Mouse (Mus musculus): ENCODE data around the gene Map4k4. TPM values are rescaled to one million over a fixed set of nuclear protein-coding genes. Genes with fewer than 3 reads are reported as not detected.

Map4k4 gene
- polyA plus RNA-seq, 1 experiment: 22.8 TPM

DNA sequence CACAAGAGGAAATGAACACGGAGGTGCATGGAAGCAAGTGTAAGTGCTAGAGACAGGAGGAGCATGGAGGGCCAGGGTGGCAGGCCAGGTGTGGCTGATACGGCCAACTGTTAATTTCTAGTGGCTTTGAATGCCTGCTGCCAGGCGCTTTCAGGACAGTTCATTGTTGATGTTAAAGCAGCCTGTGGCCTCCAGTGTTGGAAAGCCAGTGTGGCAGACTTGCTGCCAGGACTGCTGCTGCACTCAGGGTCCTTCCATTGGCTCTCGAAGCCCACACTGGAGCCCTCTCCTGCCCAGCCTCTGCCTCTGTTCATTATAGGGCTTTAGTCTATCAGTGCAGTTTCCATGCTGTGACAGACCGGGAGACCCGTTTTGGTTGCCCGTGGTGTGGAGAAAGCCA, 30.3 kb downstream of the Map4k4 start:
- TF ChIP-seq GATA1 (IDR thresholded peaks at IDR 0.05; ENCODE audit: borderline replicate concordance, low read length) (no peak), FLI1 (IDR thresholded peaks at IDR 0.05; ENCODE audit: low read length) (no peak)
- Histone ChIP-seq H3K4me1 (peaks cover 67% of the 10 kb centered on the region), H3K27me3 (replicated peaks) (peaks cover 4% of the 10 kb centered on the region), H3K36me3 (replicated peaks; ENCODE audit: low read length) (peaks cover 11% of the 10 kb centered on the region), H3K9me3 (no peaks in the 10 kb centered on the region), H3K4me3 (replicated peaks) (no peak overlapping the region)

GRCm38 (mm10) chr1:39932216-39932739, 31.6 kb downstream of the Map4k4 start:
- H3K36me3 ChIP-seq (replicated peaks; ENCODE audit: low read length): peaks cover 11% of the 10 kb centered on the region
- peaks cover 69% of the 10 kb centered on the region for H3K4me1 ChIP-seq
- peaks cover 4% of the 10 kb centered on the region for H3K27me3 ChIP-seq (replicated peaks)
- H3K9me3 ChIP-seq: no peaks in the 10 kb centered on the region
- no peak overlapping the region for H3K4me3 ChIP-seq (replicated peaks)
- TF ChIP-seq FLI1 (IDR thresholded peaks at IDR 0.05; ENCODE audit: low read length) (no peak), GATA1 (IDR thresholded peaks at IDR 0.05; ENCODE audit: borderline replicate concordance, low read length) (no peak)

DNA sequence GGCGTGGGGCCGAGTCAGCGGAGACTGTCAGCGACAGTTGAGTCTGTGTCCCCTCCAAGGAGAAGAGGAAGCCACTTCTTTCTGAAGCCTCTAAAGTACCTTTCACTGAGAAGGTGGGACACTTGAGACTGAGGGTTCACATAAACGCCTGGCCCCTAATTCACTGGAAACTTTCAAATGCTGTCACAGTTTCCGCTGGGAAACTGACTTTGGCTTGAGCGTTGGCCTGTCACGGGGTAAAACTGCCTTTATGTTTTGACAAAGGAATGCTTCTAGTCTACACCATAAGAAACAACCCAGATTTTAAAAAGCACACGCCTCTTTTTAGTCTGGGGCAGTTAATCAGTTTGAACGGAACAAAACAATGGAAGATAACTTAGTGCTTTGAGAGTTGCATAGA, 32.2 kb downstream of the Map4k4 start:
- Histone ChIP-seq H3K27me3 (replicated peaks) (peaks cover 4% of the 10 kb centered on the region), H3K9me3 (no peaks in the 10 kb centered on the region), H3K4me1 (peaks cover 73% of the 10 kb centered on the region), H3K4me3 (replicated peaks) (no peak overlapping the region), H3K36me3 (replicated peaks; ENCODE audit: low read length) (peaks cover 11% of the 10 kb centered on the region)
- TF ChIP-seq GATA1 (IDR thresholded peaks at IDR 0.05; ENCODE audit: borderline replicate concordance, low read length): no peak
- no peak for TF ChIP-seq FLI1 (IDR thresholded peaks at IDR 0.05; ENCODE audit: low read length)

- Histone ChIP-seq H3K4me3 (replicated peaks) (no peak overlapping the region), H3K9me3 (no peaks in the 10 kb centered on the region), H3K27me3 (replicated peaks) (peaks cover 4% of the 10 kb centered on the region), H3K36me3 (replicated peaks; ENCODE audit: low read length) (peaks cover 11% of the 10 kb centered on the region), H3K4me1 (peaks cover 76% of the 10 kb centered on the region)
- no peak for TF ChIP-seq GATA1 (IDR thresholded peaks at IDR 0.05; ENCODE audit: borderline replicate concordance, low read length)
Measured at GRCm38 (mm10) chr1:39934954-39935353, 34.2 kb downstream of the Map4k4 start.

GRCm38 (mm10) chr1:39935616-39936015, 34.9 kb downstream of the Map4k4 start:
- Histone ChIP-seq H3K36me3 (replicated peaks; ENCODE audit: low read length) (peaks cover 11% of the 10 kb centered on the region), H3K27me3 (replicated peaks) (peaks cover 4% of the 10 kb centered on the region), H3K4me1 (peaks cover 73% of the 10 kb centered on the region), H3K4me3 (replicated peaks) (peak overlapping the region; percentile 89), H3K9me3 (no peaks in the 10 kb centered on the region)
- TF ChIP-seq FLI1 (IDR thresholded peaks at IDR 0.05; ENCODE audit: low read length) (no peak), GATA1 (IDR thresholded peaks at IDR 0.05; ENCODE audit: borderline replicate concordance, low read length) (no peak)

DNA sequence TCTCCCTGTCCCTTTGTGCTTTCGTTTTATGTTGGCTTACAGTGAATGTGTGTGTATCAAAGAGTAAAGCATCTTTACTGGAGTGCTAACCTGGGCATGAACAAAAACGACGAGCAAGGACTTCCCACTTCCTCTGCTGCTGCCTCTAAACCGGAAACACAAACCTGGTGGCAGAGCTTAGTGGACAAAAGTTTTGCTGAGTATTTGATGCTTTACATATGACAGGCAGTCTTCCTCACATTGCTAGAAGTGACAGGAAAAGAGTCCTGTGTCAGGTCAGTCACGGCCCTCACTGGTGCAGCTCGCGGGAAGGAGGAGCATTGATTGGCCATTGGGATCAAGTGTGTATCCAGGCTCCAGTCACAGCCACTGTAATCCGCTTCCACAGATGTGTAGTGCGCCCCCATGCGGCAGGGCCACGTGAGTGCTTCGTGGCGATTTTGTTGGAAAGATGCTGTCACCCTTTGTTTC, 35.7 kb downstream of the Map4k4 start:
- H3K9me3 ChIP-seq: no peaks in the 10 kb centered on the region
- H3K4me3 ChIP-seq (replicated peaks): peak overlapping the region; percentile 94
- H3K36me3 ChIP-seq (replicated peaks; ENCODE audit: low read length): peaks cover 11% of the 10 kb centered on the region
- TF ChIP-seq GATA1 (IDR thresholded peaks at IDR 0.05; ENCODE audit: borderline replicate concordance, low read length) (no peak), FLI1 (IDR thresholded peaks at IDR 0.05; ENCODE audit: low read length) (no peak)
- H3K4me1 ChIP-seq: peaks cover 69% of the 10 kb centered on the region
- peaks cover 4% of the 10 kb centered on the region for H3K27me3 ChIP-seq (replicated peaks)

DNA sequence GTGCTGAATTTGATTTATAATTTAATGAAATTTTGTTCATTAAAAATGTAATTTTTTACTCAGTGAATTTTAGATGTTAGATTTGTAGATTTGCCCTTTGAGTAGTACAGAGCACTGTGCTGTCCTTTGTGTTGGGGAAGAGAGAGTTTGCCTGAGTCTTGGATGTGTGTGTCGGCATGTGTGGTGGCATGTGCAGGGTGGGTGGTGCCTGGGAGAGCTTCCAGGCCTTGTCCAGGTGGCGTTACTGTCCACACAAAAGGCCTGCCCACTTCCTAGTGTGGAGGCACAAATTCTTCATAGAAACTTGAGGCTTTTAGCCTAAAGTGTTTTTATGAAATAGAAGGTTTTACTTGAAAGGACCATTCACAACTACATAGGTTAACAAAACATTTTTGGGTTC, 36.2 kb downstream of the Map4k4 start:
- no peak for TF ChIP-seq FLI1 (IDR thresholded peaks at IDR 0.05; ENCODE audit: low read length)
- no peak for TF ChIP-seq GATA1 (IDR thresholded peaks at IDR 0.05; ENCODE audit: borderline replicate concordance, low read length)
- Histone ChIP-seq H3K9me3 (no peaks in the 10 kb centered on the region), H3K4me3 (replicated peaks) (no peak overlapping the region), H3K27me3 (replicated peaks) (peaks cover 4% of the 10 kb centered on the region), H3K36me3 (replicated peaks; ENCODE audit: low read length) (peaks cover 11% of the 10 kb centered on the region), H3K4me1 (peaks cover 69% of the 10 kb centered on the region)

GRCm38 (mm10) chr1:39937609-39938008, 36.9 kb downstream of the Map4k4 start:
- H3K4me3 ChIP-seq (replicated peaks): no peak overlapping the region
- H3K4me1 ChIP-seq: peaks cover 69% of the 10 kb centered on the region
- H3K36me3 ChIP-seq (replicated peaks; ENCODE audit: low read length): peaks cover 11% of the 10 kb centered on the region
- no peaks in the 10 kb centered on the region for H3K9me3 ChIP-seq
- no peak for TF ChIP-seq FLI1 (IDR thresholded peaks at IDR 0.05; ENCODE audit: low read length)
- no peak for TF ChIP-seq GATA1 (IDR thresholded peaks at IDR 0.05; ENCODE audit: borderline replicate concordance, low read length)
- H3K27me3 ChIP-seq (replicated peaks): peaks cover 4% of the 10 kb centered on the region

- TF ChIP-seq GATA1 (IDR thresholded peaks at IDR 0.05; ENCODE audit: borderline replicate concordance, low read length) (no peak), FLI1 (IDR thresholded peaks at IDR 0.05; ENCODE audit: low read length) (no peak)
- peaks cover 2% of the 10 kb centered on the region for H3K27me3 ChIP-seq (replicated peaks)
- no peaks in the 10 kb centered on the region for H3K9me3 ChIP-seq
- peaks cover 71% of the 10 kb centered on the region for H3K4me1 ChIP-seq
- H3K4me3 ChIP-seq (replicated peaks): no peak overlapping the region
- H3K36me3 ChIP-seq (replicated peaks; ENCODE audit: low read length): no peaks in the 10 kb centered on the region
Measured at GRCm38 (mm10) chr1:39939401-39939800, 38.7 kb downstream of the Map4k4 start.

- no peaks in the 10 kb centered on the region for H3K9me3 ChIP-seq
- H3K4me3 ChIP-seq (replicated peaks): no peak overlapping the region
- no peaks in the 10 kb centered on the region for H3K27me3 ChIP-seq (replicated peaks)
- no peak for TF ChIP-seq FLI1 (IDR thresholded peaks at IDR 0.05; ENCODE audit: low read length)
- no peak for TF ChIP-seq GATA1 (IDR thresholded peaks at IDR 0.05; ENCODE audit: borderline replicate concordance, low read length)
- H3K36me3 ChIP-seq (replicated peaks; ENCODE audit: low read length): no peaks in the 10 kb centered on the region
- H3K4me1 ChIP-seq: peaks cover 72% of the 10 kb centered on the region
Measured at GRCm38 (mm10) chr1:39940342-39940741, 39.6 kb downstream of the Map4k4 start.

Measured in megakaryocyte, embryonic 14.5 days (primary cell).